In the genomic region with DNA sequence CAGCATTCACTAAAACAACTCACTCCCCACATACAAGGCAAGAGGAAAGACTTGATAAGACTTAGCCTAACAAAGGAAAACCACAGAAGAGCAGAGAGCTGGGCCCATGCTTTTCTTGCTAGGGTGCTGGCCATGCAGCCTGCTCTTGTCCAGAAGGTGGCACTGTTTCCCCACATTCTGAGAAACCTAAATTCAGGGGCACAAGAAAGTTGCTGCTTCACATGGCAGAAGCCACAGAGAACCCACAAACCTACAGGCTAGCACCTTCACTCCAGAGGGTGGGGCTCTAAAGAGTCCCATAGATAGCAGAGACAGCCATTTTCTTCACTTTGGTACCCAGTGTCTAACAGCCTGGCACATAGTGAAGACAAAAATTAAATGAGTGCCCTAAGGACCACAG, we compare ENCODE assay signal across 10 mouse cellular contexts. TPM values are rescaled to one million over a fixed set of nuclear protein-coding genes. Genes with fewer than 3 reads are reported as not detected.
A peak's percentile ranks its signal among the peaks of the same experiment; 100 is the strongest.
DNase-seq lines count a peak whose midpoint lies in the region; ATAC-seq lines count a peak whose summit lies in the region.
"Had no signal": no experiment of that assay in that cellular context is flagged by ENCODE, and none has a peak within 500 bp of the region (broad histone marks: within the 10 kb centered on the region; RNA-seq: fewer than 3 reads in every experiment).

No protein-coding gene starts in this region.

- H3K4me2 ChIP-seq in heart, embryonic 16.5 days (ENCODE audit: low read depth, low read length), result no peak overlapping the region
- no peak overlapping the region for H3K4me2 ChIP-seq in heart, embryonic 12.5 days
- H3K4me2 ChIP-seq in hindbrain, embryonic 12.5 days (replicated peaks), result no peak overlapping the region
- H3K4me2 ChIP-seq: embryonic facial prominence, embryonic 12.5 days had no signal

- intact Hi-C loops in left cerebral cortex, postnatal 4 days (cut with DNase I), result loop anchor here (5.0 to 10.0 kb wide), 2 partner anchors 118 to 1091 kb away; no protein-coding TSS in a partner anchor

- no peak overlapping the region for H3K4me3 ChIP-seq in heart, embryonic 16.5 days (ENCODE audit: low read length)
- H3K4me3 ChIP-seq in heart, embryonic 12.5 days, result no peak overlapping the region
- no peak overlapping the region for H3K4me3 ChIP-seq in hindbrain, embryonic 12.5 days
- H3K4me3 ChIP-seq: embryonic facial prominence, embryonic 12.5 days; myocyte had no signal

- H3K9ac ChIP-seq in heart, embryonic 16.5 days (ENCODE audit: low read length), result no peak overlapping the region
- no peak overlapping the region for H3K9ac ChIP-seq in heart, embryonic 12.5 days
- no peak overlapping the region for H3K9ac ChIP-seq in hindbrain, embryonic 12.5 days
- H3K9ac ChIP-seq: embryonic facial prominence, embryonic 12.5 days had no signal

- DNase-seq in adrenal gland, adult 2 months, result peak; percentile 45
- DNase-seq in embryo, embryonic 9.5 days (ENCODE audit: extremely low spot score), result peak; percentile 76
- DNase-seq in left cerebral cortex, postnatal 4 days, result peak; percentile 56
- peak; percentile 55 to 58 for DNase-seq in spleen, postnatal 36 days (ENCODE audit: low spot score in 2 of 2)

- H3K27me3 ChIP-seq in heart, embryonic 16.5 days (ENCODE audit: control insufficient read depth, insufficient read depth, low read length), result no peaks in the 10 kb centered on the region
- H3K27me3 ChIP-seq in heart, embryonic 12.5 days (replicated peaks), result no peaks in the 10 kb centered on the region
- no peaks in the 10 kb centered on the region for H3K27me3 ChIP-seq in hindbrain, embryonic 12.5 days
- H3K27me3 ChIP-seq: embryonic facial prominence, embryonic 12.5 days had no signal

- H3K36me3 ChIP-seq in heart, embryonic 16.5 days (ENCODE audit: control insufficient read depth, insufficient read depth), result no peaks in the 10 kb centered on the region
- H3K36me3 ChIP-seq in heart, embryonic 12.5 days, result peaks cover 6% of the 10 kb centered on the region; the same call in 1 of the 2 replicates
- no peaks in the 10 kb centered on the region for H3K36me3 ChIP-seq in hindbrain, embryonic 12.5 days
- H3K36me3 ChIP-seq: embryonic facial prominence, embryonic 12.5 days had no signal

- H3K9me3 ChIP-seq in heart, embryonic 16.5 days (replicated peaks; ENCODE audit: control insufficient read depth, low read length), result no peaks in the 10 kb centered on the region
- H3K9me3 ChIP-seq in heart, embryonic 12.5 days (replicated peaks), result no peaks in the 10 kb centered on the region
- no peaks in the 10 kb centered on the region for H3K9me3 ChIP-seq in hindbrain, embryonic 12.5 days (replicated peaks)
- H3K9me3 ChIP-seq: embryonic facial prominence, embryonic 12.5 days had no signal

- H3K4me1 ChIP-seq in heart, embryonic 16.5 days (ENCODE audit: control insufficient read depth, insufficient read depth, low read length), result no peaks in the 10 kb centered on the region
- H3K4me1 ChIP-seq in heart, embryonic 12.5 days (replicated peaks), result peaks cover 4% of the 10 kb centered on the region; the same call in 1 of the 2 replicates
- no peaks in the 10 kb centered on the region for H3K4me1 ChIP-seq in hindbrain, embryonic 12.5 days
- H3K4me1 ChIP-seq: embryonic facial prominence, embryonic 12.5 days had no signal

- H3K27ac ChIP-seq in heart, embryonic 16.5 days (ENCODE audit: low read length), result no peak overlapping the region
- H3K27ac ChIP-seq in heart, embryonic 12.5 days (ENCODE audit: poor library complexity, severe bottlenecking), result no peak overlapping the region
- no peak overlapping the region for H3K27ac ChIP-seq in hindbrain, embryonic 12.5 days
- H3K27ac ChIP-seq: embryonic facial prominence, embryonic 12.5 days had no signal

- 0 out of 2 replicates have a peak, but pooled peaks have one; percentile 14 for ATAC-seq in heart, embryonic 16.5 days (replicated peaks; ENCODE audit: extremely low read depth, insufficient read depth, low FRiP score)
- no peak for ATAC-seq in heart, embryonic 12.5 days (ENCODE audit: insufficient number of reproducible peaks, low FRiP score)
- peak; percentile 54 for ATAC-seq in hindbrain, embryonic 12.5 days (ENCODE audit: low FRiP score)
- peak; percentile 71; the same call in 1 of the 2 replicates for ATAC-seq in monocyte, adult 5-6 weeks (replicated peaks; ENCODE audit: insufficient number of reproducible peaks, low FRiP score, low TSS enrichment, poor library complexity, severe bottlenecking)

RNA-seq across cellular contexts. Expression of a gene that starts 52.3 kb away (rescaled TPM):
- 38.0 and 39.2 TPM in 2 replicates for polyA plus RNA-seq in heart, embryonic 16.5 days (2015; fragmentation: Nextera tagmentation; extraction: Ambion mirVana)
- polyA plus RNA-seq in heart, embryonic 12.5 days (2016; fragmentation: Nextera tagmentation; extraction: Ambion mirVana), result 31.4 and 31.6 TPM in 2 replicates
- total RNA-seq in adrenal gland, adult 2 months (2021), result 10 to 100 TPM; 26.3 to 30.3 TPM
- polyA plus RNA-seq in adrenal gland, adult 2 months (2012; rRNA removed), result 6.1 and 6.2 TPM in 2 replicates
- 15.9 and 18.0 TPM in 2 replicates for polyA plus RNA-seq in hindbrain, embryonic 12.5 days (2016; fragmentation: Nextera tagmentation; extraction: Ambion mirVana)
- total RNA-seq in left cerebral cortex, postnatal 4 days (2021), result 10 to 100 TPM; 10.7 to 11.2 TPM
- total RNA-seq in monocyte, adult 5-6 weeks (2017), result 10.5 to 16.7 TPM (median 11.8 TPM) in 3 replicates

RNA-seq across cellular contexts. Expression of a gene that starts 52.4 kb away (rescaled TPM):
- polyA plus RNA-seq in heart, embryonic 16.5 days (2015; fragmentation: Nextera tagmentation; extraction: Ambion mirVana), result 29.9 and 30.8 TPM in 2 replicates
- polyA plus RNA-seq in heart, embryonic 12.5 days (2016; fragmentation: Nextera tagmentation; extraction: Ambion mirVana), result 25.6 and 26.1 TPM in 2 replicates
- total RNA-seq in adrenal gland, adult 2 months (2021), result 10 to 100 TPM in 1 of 2 experiments, 1 to 10 TPM in 1; 9.3 to 12.0 TPM
- 4.7 and 4.8 TPM in 2 replicates for polyA plus RNA-seq in adrenal gland, adult 2 months (2012; rRNA removed)
- 22.7 and 24.1 TPM in 2 replicates for polyA plus RNA-seq in hindbrain, embryonic 12.5 days (2016; fragmentation: Nextera tagmentation; extraction: Ambion mirVana)
- total RNA-seq in left cerebral cortex, postnatal 4 days (2021), result 10 to 100 TPM; 14.6 to 16.0 TPM
- 6.5 to 16.7 TPM (median 11.3 TPM) in 3 replicates for total RNA-seq in monocyte, adult 5-6 weeks (2017)
